Mouse (Mus musculus) hindbrain, postnatal 0 days (tissue): ENCODE measurements around the gene Myo16. TPM values are rescaled to one million over a fixed set of nuclear protein-coding genes. Genes with fewer than 3 reads are reported as not detected.

Experiments
- ATAC-seq: fragments of 200-750 bp; cut with Nextera tagmentation; 2 replicates; pipeline ENCODE4 v1.8.0; 2017; ENCODE audit warnings: mild to moderate bottlenecking, moderate TSS enrichment, moderate library complexity
- DNase-seq: peaks from one replicate; pipeline ENCODE4 v3.0.0-alpha.2; 2015; ENCODE audit warnings: low spot score
- H3K27ac ChIP-seq: fragments of 300-500 bp; sonication (generic); 2 replicates; pipeline ENCODE4 v1.5.1; 2014; ENCODE audit warnings: mild to moderate bottlenecking
- H3K27me3 ChIP-seq: fragments of 300-500 bp; sonication (generic); 2 replicates; pipeline ENCODE4 v1.6.1; 2014; ENCODE audit warnings: low read length, mixed read lengths; ENCODE audit not compliant: insufficient read depth
- H3K36me3 ChIP-seq: fragments of 300-500 bp; sonication (generic); 2 replicates; pipeline ENCODE4 v1.6.1; 2014; ENCODE audit warnings: low read length, mixed read lengths; ENCODE audit not compliant: insufficient read depth
- H3K4me1 ChIP-seq: fragments of 300-500 bp; sonication (generic); 2 replicates; pipeline ENCODE4 v1.6.1; 2014; ENCODE audit warnings: antibody characterized with exemption, low read length, mixed read lengths; ENCODE audit not compliant: insufficient read depth
- H3K4me2 ChIP-seq: fragments of 300-500 bp; sonication (generic); 2 replicates; pipeline ENCODE4 v1.6.1; 2014; ENCODE audit warnings: low read depth, mild to moderate bottlenecking, low read length, moderate library complexity, mixed read lengths
- H3K4me3 ChIP-seq: fragments of 300-500 bp; sonication (generic); 2 replicates; pipeline ENCODE4 v1.5.1; 2014; ENCODE audit warnings: low read length
- H3K9ac ChIP-seq: fragments of 300-500 bp; sonication (generic); replicated peaks from 2 replicates; pipeline ENCODE4 v1.6.1; 2014; ENCODE audit warnings: mild to moderate bottlenecking, low read length, moderate library complexity, mixed read lengths
- H3K9me3 ChIP-seq: fragments of 300-500 bp; sonication (generic); 2 replicates; pipeline ENCODE4 v1.6.1; 2016; ENCODE audit warnings: low read length, mixed read lengths
- CTCF ChIP-seq: IDR thresholded peaks from 2 replicates; pipeline ENCODE4 v1.5.1; 2016; ENCODE audit warnings: antibody characterized with exemption, control low read depth, low read depth
- WGBS: fragments of 180-500 bp; shearing (Covaris S2); extraction: QIAGEN DNeasy Blood & Tissue Kit; methylation state at CpG from one replicate; pipeline ENCODE4 v1.1.7; 2014; 5-methylcytosine and 5-hydroxymethylcytosine counted together
- polyA plus RNA-seq: library from polyadenylated mRNA; unstranded; fragments of >200 nt; fragmentation: Nextera tagmentation; extraction: Ambion mirVana; gene quantifications from 2 replicates; pipeline ENCODE4 v1.2.1, GENCODE M21; 2015
- total RNA-seq: library from RNA; depleted of rRNA; stranded (reverse); fragments of >200 nt; gene quantifications from 2 replicates; pipeline ENCODE4 v1.2.3, GENCODE M21; 2014

Myo16 gene
- total and polyA plus RNA-seq, 2 experiments from 2014 or later: 8.7 to 71.2 TPM

- no peak for TF ChIP-seq CTCF
- Histone ChIP-seq H3K4me2 (no peak overlapping the region), H3K4me1 (no peaks in the 10 kb centered on the region), H3K9me3 (no peaks in the 10 kb centered on the region), H3K36me3 (peaks cover 12% of the 10 kb centered on the region), H3K4me3 (no peak overlapping the region), H3K9ac (no peak overlapping the region), H3K27me3 (no peaks in the 10 kb centered on the region), H3K27ac (no peak overlapping the region)
- WGBS: 61% methylated on average over 7 of the region's 7 CpGs
- no peak for ATAC-seq
- DNase-seq: no peak
These were observed 404.2 kb downstream of the Myo16 start for GRCm38 (mm10) chr8:10557961-10558360.

GRCm38 (mm10) chr8:10559479-10559878 is 405.8 kb downstream of the Myo16 start:
- WGBS: 92% methylated on average over 6 of the region's 6 CpGs

GRCm38 (mm10) chr8:10561616-10562015 is 407.9 kb downstream of the Myo16 start:
- TF ChIP-seq CTCF: no peak
- Histone ChIP-seq H3K9ac (no peak overlapping the region), H3K9me3 (no peaks in the 10 kb centered on the region), H3K4me1 (no peaks in the 10 kb centered on the region), H3K4me3 (no peak overlapping the region), H3K36me3 (peaks cover 5% of the 10 kb centered on the region; the same call in 1 of the 2 replicates), H3K27me3 (no peaks in the 10 kb centered on the region), H3K4me2 (no peak overlapping the region), H3K27ac (0 out of 2 replicates have a peak overlapping the region, but pooled peaks have one; percentile 36)
- DNase-seq: no peak
- 54% methylated on average over 5 of the region's 5 CpGs for WGBS
- ATAC-seq: no peak

More at GRCm38 (mm10) chr8:10559479-10559878, 405.8 kb downstream of the Myo16 start:
- TF ChIP-seq CTCF: no peak
- Histone ChIP-seq H3K4me2 (no peak overlapping the region), H3K4me3 (no peak overlapping the region), H3K9ac (no peak overlapping the region), H3K27ac (no peak overlapping the region), H3K4me1 (no peaks in the 10 kb centered on the region), H3K9me3 (no peaks in the 10 kb centered on the region), H3K27me3 (no peaks in the 10 kb centered on the region), H3K36me3 (peaks cover 9% of the 10 kb centered on the region)
- ATAC-seq: no peak
- no peak for DNase-seq

- DNase-seq (no peak), ATAC-seq (no peak)
- Histone ChIP-seq H3K4me1 (no peaks in the 10 kb centered on the region), H3K27me3 (no peaks in the 10 kb centered on the region), H3K9me3 (no peaks in the 10 kb centered on the region), H3K4me3 (no peak overlapping the region), H3K36me3 (peaks cover 5% of the 10 kb centered on the region; the same call in 1 of the 2 replicates), H3K9ac (no peak overlapping the region), H3K4me2 (no peak overlapping the region), H3K27ac (0 out of 2 replicates have a peak overlapping the region, but pooled peaks have one; percentile 36)
- no peak for TF ChIP-seq CTCF
- WGBS: 46% methylated on average over 13 of the region's 13 CpGs
These were observed 408.3 kb downstream of the Myo16 start for GRCm38 (mm10) chr8:10562046-10562445.

- no peak for TF ChIP-seq CTCF
- no peak overlapping the region for H3K9ac ChIP-seq
- DNase-seq (no peak), ATAC-seq (no peak)
- no peaks in the 10 kb centered on the region for H3K4me1 ChIP-seq
- no peak overlapping the region for H3K27ac ChIP-seq
- no peaks in the 10 kb centered on the region for H3K9me3 ChIP-seq
- WGBS: 83% methylated on average over 9 of the region's 9 CpGs
- H3K4me2 ChIP-seq: no peak overlapping the region
- H3K4me3 ChIP-seq: no peak overlapping the region
- peaks cover 5% of the 10 kb centered on the region; the same call in 1 of the 2 replicates for H3K36me3 ChIP-seq
- no peaks in the 10 kb centered on the region for H3K27me3 ChIP-seq
These were observed 408.9 kb downstream of the Myo16 start for GRCm38 (mm10) chr8:10562636-10563035.

GRCm38 (mm10) chr8:10565231-10566029 is 411.7 kb downstream of the Myo16 start:
- ATAC-seq (no peak), DNase-seq (no peak)
- Histone ChIP-seq H3K4me1 (no peaks in the 10 kb centered on the region), H3K36me3 (peaks cover 17% of the 10 kb centered on the region; the same call in 1 of the 2 replicates), H3K9ac (no peak overlapping the region), H3K4me2 (no peak overlapping the region), H3K9me3 (no peaks in the 10 kb centered on the region), H3K27me3 (no peaks in the 10 kb centered on the region), H3K27ac (no peak overlapping the region), H3K4me3 (no peak overlapping the region)
- no peak for TF ChIP-seq CTCF
- 62% methylated on average over 11 of the region's 11 CpGs for WGBS

- H3K27me3 ChIP-seq: no peaks in the 10 kb centered on the region
- no peak for TF ChIP-seq CTCF
- WGBS: 72% methylated on average over 4 of the region's 4 CpGs
- H3K9ac ChIP-seq: no peak overlapping the region
- no peak overlapping the region for H3K4me2 ChIP-seq
- DNase-seq (no peak), ATAC-seq (no peak)
- H3K36me3 ChIP-seq: 0 out of 2 replicates have a peak, but pooled peaks cover 13% of the 10 kb centered on the region
- no peaks in the 10 kb centered on the region for H3K4me1 ChIP-seq
- H3K27ac ChIP-seq: no peak overlapping the region
- H3K4me3 ChIP-seq: no peak overlapping the region
- no peaks in the 10 kb centered on the region for H3K9me3 ChIP-seq
These were observed 414.7 kb downstream of the Myo16 start for GRCm38 (mm10) chr8:10568448-10568847.
